Mouse (Mus musculus) ovary, postnatal 10 days (tissue): ENCODE results near the gene Lin7b.
A peak's percentile ranks its signal among the peaks of the same experiment; 100 is the strongest.
"Not testable (repeated sequence)": the region's sequence is repeated elsewhere in the genome, so short reads cannot be mapped to it uniquely, and the experiment has no call there.

Experiments used
- DNase-seq: peaks from one replicate; pipeline ENCODE4 v3.0.0; 2022; ENCODE audit warnings: low spot score

The Lin7b gene

DNA sequence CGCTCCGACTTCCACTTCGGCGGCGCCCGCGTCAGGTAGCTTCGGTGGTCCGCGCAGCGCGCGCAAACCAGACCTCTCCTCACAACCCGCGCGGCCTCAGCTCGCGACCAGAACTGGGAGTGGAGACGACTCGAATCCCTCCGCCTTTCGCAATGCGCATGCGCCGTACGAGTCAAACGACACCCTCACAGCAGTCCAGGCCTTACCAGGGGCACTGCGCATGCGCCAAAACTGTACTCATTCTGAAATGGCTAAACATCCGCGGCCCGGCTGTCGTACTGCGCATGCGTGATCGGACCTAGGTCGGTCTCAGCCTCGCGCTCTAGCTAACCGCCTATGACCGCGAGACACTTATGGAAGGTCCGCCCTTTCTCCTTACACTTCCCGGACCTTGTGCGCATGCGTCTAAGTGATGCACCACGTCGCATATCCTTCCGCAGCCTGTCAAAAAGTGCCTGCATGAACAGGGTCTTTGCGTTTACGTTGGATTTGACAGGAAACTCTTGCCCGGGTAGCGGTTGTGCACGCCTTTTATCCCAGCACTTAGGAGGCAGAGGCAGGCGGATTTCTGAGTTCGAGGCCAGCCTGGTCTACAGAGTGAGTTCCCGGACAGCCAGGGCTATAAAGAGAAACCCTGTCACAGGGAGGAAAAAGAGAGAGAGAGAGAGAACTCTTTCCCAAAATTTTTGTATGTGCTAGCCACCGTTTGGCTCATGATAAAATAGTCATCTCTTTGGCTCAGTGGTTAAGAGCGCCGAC lies 25.4 kb upstream of the Lin7b start, which contains the start of gene Snrnp70:
TSS of gene Snrnp70 (minus strand) at position 165 of the 759 bp plus-strand sequence.
- DNase-seq = peak; percentile 100

- no peak for DNase-seq
Measured at GRCm38 (mm10) chr7:45395129-45395541, 24.8 kb upstream of the Lin7b start.

DNA sequence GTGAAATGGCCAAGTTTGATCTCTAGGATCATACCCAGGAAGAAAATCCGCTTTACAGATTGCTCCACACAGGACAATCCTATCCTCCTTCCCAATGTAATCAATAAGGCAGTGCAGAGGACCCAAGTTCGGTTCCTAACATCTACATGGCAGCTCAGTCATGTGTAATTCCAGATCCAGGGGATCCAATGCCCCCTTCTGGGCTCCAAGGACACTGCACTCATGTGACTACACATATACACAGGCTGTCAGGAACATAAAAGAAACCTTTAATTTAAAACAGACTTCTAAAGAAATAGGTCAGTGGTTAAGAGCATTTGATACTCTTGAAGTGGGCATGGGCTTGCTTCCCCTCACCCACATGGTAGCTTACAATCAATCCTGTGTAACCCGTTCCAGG lies 15.7 kb upstream of the Lin7b start:
- no peak for DNase-seq

DNA sequence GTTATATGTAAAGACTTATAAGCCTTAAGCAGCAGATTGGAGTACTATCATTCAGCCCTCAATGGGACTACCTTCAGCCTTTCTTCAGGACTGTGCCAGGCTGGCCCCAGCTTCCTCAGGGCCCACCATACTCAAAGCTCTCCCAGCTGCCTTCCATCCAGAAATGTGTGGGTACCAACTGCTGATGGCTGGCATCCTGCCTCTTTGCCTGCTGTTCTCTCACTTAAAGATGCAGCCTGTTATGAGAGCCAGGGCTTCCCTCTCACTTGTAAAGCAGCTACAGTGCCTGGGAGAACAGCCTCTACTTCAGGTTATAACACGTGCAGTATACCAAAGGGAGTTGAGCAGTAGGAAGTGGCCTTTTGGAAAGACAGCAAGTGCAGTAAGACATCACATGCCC lies 5.7 kb upstream of the Lin7b start:
- DNase-seq = no peak

GRCm38 (mm10) chr7:45374620-45375019 lies 4.2 kb upstream of the Lin7b start:
- DNase-seq = no peak

GRCm38 (mm10) chr7:45372371-45372770 lies 2.0 kb upstream of the Lin7b start:
- no peak for DNase-seq

GRCm38 (mm10) chr7:45369836-45370474 lies 428 bp downstream of the Lin7b start:
- DNase-seq = no peak

DNA sequence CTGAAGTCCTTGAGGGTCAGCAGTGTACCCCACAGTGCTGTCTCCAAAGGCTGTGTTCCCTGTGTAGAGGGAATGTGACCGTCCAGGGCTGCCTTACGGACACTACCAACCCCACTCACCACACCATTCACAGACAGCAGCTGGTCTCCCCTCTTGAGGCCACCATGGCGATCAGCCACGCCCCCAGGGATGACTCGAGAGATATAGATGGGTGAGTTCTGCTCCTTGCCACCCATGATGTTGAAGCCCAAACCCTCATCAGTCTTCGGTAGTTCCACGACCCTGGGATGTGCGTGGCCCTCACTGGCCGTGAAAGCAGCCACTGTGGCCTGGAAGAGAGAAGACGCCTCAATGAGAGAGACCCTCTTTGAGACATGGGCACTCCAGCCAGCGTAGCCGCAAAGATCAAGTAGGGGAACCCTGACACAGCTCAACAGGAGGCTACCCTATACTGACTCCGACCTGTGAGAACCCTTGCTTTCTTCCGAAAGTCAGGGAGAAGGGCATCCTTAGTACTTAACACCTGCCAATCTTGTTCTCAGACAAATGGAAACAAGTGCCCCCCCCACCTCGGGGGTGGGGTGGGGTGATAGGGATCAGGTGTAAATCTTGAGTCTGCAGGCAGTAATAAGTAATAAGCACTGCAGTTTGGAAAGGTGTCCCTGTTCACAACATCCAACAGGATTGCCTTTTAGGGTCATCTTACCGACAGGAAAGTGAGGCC lies 1.2 kb downstream of the Lin7b start:
- DNase-seq = no peak

GRCm38 (mm10) chr7:45368178-45368577 lies 2.2 kb downstream of the Lin7b start:
- no peak for DNase-seq

- peak; percentile 93 for DNase-seq
Measured at GRCm38 (mm10) chr7:45367020-45367880, 3.1 kb downstream of the Lin7b start.

DNA sequence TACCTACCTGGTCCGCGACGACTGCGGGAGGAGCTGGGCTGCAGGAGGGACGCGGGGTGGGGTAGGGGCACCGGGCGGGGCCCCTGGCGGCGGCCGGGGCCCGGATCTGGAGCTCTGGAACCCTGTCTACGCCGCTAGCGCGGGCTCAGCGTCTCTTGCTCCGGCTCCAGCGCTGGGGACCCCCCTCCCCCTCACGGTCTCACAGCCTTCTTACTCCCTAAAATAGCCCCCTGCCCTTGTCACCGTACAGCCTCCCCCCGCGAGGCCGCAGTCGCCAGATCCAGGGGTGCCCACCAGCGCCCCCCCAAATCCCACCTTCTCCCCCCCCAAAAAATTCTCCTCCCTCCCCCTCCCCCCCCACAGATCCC lies 3.7 kb downstream of the Lin7b start, which contains the start of gene Ppfia3:
TSS of gene Ppfia3 (minus strand) at position 368 of the 368 bp plus-strand sequence.
- DNase-seq = no peak

DNA sequence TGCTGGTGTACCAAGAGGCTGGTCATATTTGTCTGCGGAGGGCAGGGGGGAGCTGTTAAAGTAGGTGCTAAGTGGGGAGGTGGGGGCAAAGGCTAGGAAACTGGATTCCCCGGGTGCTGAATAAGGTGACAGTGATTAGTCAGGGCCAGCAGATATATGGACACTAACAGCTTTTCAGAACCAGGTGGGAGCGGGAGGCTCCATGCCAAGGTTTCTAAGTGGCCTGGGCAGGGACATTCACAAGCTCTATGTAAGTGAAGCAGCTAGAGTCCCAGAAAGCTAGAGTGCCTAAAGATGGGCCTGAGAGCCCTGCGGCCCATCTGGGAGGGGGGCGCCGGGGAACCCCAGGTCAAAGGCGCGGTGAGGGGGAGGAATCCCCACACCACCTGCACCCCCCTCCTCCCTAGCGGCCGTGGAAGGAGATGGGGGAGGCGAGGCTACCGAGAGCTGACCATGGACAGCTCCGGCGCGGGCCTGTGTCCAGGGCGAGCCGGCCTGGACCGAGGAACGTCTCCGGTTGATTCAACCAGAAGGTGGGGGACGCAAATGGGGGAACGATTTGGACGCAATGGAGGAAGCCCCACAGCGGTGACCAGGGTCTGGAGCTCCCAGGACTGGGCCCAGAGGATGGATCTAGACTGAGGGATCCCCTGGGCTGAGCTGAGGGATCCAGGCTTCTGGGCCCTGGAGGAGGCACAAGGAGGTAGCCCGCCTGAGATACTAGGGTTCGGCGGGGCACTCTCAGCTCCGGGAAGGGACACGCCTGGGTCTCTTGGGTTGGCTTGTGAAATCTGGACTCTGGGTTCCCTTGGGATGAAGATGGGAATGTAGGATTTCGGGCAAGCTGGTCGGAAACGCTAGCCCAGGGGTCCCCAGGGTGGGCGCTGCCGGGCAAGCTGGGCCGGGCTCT lies 4.4 kb downstream of the Lin7b start:
- peak; percentile 46 for DNase-seq

- DNase-seq = no peak
Measured at GRCm38 (mm10) chr7:45363983-45364382, 6.4 kb downstream of the Lin7b start.

DNA sequence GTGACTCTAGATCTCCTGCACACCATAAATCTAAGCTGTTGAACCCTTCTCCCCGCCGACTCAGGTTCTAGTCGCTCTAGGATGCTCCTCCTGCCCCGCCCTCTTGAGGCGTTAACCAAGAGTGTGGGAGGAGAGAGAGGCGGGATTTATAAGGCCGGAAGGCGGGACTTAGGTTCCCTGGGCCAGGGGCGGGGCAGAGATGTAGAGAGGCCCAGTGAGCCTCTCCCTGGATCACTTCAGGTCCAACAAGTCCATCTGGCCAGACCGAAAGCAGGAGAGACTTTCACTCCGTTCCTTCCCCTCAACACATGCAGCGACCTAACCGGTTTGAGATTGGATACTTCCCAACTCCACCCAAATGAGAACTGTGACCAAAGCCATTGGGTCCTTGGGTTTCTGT lies 7.6 kb downstream of the Lin7b start:
- DNase-seq = no peak

GRCm38 (mm10) chr7:45361243-45361804 lies 9.1 kb downstream of the Lin7b start:
- DNase-seq = peak; percentile 26

GRCm38 (mm10) chr7:45360404-45361125 lies 9.8 kb downstream of the Lin7b start:
- no peak for DNase-seq

GRCm38 (mm10) chr7:45359081-45359480 lies 11.3 kb downstream of the Lin7b start:
- not testable (repeated sequence) for DNase-seq

DNA sequence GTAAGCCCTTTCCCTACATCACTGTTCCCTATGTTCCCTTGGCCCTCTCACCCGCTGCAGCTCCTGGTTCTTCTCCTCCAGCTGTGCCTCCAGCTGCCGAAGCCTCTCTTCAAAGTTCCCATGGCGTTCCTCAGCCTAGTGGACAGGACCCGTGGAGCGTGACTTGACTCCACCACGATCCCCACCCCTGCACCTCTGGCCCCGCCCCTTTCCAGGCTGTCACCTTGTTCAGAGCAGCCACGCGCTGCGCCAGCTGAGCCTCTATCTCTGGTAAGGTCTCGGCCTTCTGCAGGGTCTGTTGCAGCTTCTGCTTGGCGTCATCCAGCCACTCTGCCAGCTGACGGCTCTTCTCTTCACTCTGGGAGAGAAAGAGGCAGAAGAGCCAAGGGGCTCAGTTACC lies 14.3 kb downstream of the Lin7b start:
- DNase-seq = no peak

- no peak for DNase-seq
Measured at GRCm38 (mm10) chr7:45355318-45356020, 14.9 kb downstream of the Lin7b start.
